10 mouse cellular contexts compared by ENCODE assay signal in the genomic region with DNA sequence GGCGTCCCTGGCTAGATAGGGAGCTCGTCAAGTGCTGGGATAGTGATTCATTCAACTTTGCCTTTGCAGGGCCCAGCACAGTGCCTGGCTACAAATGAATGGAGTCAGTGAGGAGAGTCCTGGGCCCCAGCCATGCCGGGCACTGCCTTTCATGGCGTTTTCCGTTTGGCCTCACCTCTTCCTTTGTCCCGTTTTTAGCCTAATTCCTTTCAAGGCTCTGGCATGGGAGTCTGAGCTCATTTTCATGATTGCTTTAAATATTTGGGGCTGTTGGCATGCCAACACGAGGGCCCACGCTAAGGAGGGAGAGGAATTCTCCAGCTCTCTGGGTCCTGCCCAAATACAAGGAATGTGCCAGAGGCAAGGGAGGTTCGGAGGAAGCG. TPM values are rescaled to one million over a fixed set of nuclear protein-coding genes. Genes with fewer than 3 reads are reported as not detected.
A peak's percentile ranks its signal among the peaks of the same experiment; 100 is the strongest.
DNase-seq lines count a peak whose midpoint lies in the region; ATAC-seq and TF ChIP-seq lines count a peak whose summit lies in the region.
"Had no signal": no experiment of that assay in that cellular context is flagged by ENCODE, and none has a peak within 500 bp of the region (broad histone marks: within the 10 kb centered on the region; RNA-seq: fewer than 3 reads in every experiment).

No protein-coding gene starts in this region.

- H3K9ac ChIP-seq in lung, embryonic 16.5 days (ENCODE audit: low read length), result no peak overlapping the region
- no peak overlapping the region for H3K9ac ChIP-seq in stomach, embryonic 15.5 days
- no peak overlapping the region for H3K9ac ChIP-seq in heart, adult 2 months (ENCODE audit: low read depth, low read length)

- intact Hi-C loops in heart, adult 2 months (cut with DNase I), result no loop called here

- ATAC-seq in lung, embryonic 16.5 days (ENCODE audit: low read depth), result 0 out of 2 replicates have a peak, but pooled peaks have one; percentile 32
- no peak for ATAC-seq in stomach, embryonic 15.5 days (ENCODE audit: insufficient read depth, low FRiP score, low read depth)

- no peak overlapping the region for H3K4me3 ChIP-seq in lung, embryonic 16.5 days (ENCODE audit: low read length)
- no peak overlapping the region for H3K4me3 ChIP-seq in stomach, embryonic 15.5 days (replicated peaks)
- no peak overlapping the region for H3K4me3 ChIP-seq in heart, adult 2 months

- no peaks in the 10 kb centered on the region for H3K36me3 ChIP-seq in lung, embryonic 16.5 days (ENCODE audit: control insufficient read depth, insufficient read depth, low read length)
- no peaks in the 10 kb centered on the region for H3K36me3 ChIP-seq in stomach, embryonic 15.5 days
- H3K36me3 ChIP-seq in heart, adult 2 months (ENCODE audit: control insufficient read depth, insufficient read depth, low read length), result no peaks in the 10 kb centered on the region

- no peaks in the 10 kb centered on the region for H3K79me2 ChIP-seq in heart, adult 2 months (replicated peaks; ENCODE audit: control insufficient read depth, insufficient read depth, low read length)

- DNase-seq in ovary, postnatal 14 days (ENCODE audit: low spot score), result peak; percentile 14
- no peak for DNase-seq in ovary, adult 18-20 months (ENCODE audit: low spot score)
- peak; percentile 36 to 52 for DNase-seq in frontal cortex, postnatal 36 days (ENCODE audit: low spot score in 2 of 2)
- DNase-seq in heart, adult 2 months, result no peak
- no peak for DNase-seq in adrenal gland, postnatal 14 days
- no peak for DNase-seq in thymus, postnatal 14 days
- DNase-seq: embryo, embryonic 11 days had no signal

- TF ChIP-seq EP300 in heart, adult 2 months (IDR thresholded peaks at IDR 0.05; ENCODE audit: insufficient read depth, low read depth, low read length), result no peak

- H3K4me1 ChIP-seq in lung, embryonic 16.5 days (replicated peaks; ENCODE audit: control insufficient read depth, insufficient read depth, low read length), result peaks cover 9% of the 10 kb centered on the region; the same call in 1 of the 2 replicates
- peaks cover 15% of the 10 kb centered on the region; the same call in 1 of the 2 replicates for H3K4me1 ChIP-seq in stomach, embryonic 15.5 days
- H3K4me1 ChIP-seq in heart, adult 2 months (ENCODE audit: control insufficient read depth, insufficient read depth, low read length), result no peaks in the 10 kb centered on the region; the same call in 1 of the 2 replicates

- H3K27ac ChIP-seq in lung, embryonic 16.5 days (ENCODE audit: low read length), result no peak overlapping the region
- H3K27ac ChIP-seq in stomach, embryonic 15.5 days, result peak overlapping the region; percentile 65; the same call in 1 of the 2 replicates
- H3K27ac ChIP-seq in heart, adult 2 months, result no peak overlapping the region

- no peak for TF ChIP-seq CTCF in heart, adult 2 months (IDR thresholded peaks at IDR 0.05)

- H3K27me3 ChIP-seq in lung, embryonic 16.5 days (ENCODE audit: control insufficient read depth, insufficient read depth, low read depth, low read length), result no peaks in the 10 kb centered on the region
- no peaks in the 10 kb centered on the region for H3K27me3 ChIP-seq in stomach, embryonic 15.5 days (replicated peaks)
- H3K27me3 ChIP-seq in heart, adult 2 months (ENCODE audit: control insufficient read depth, insufficient read depth, low read length), result no peaks in the 10 kb centered on the region

- WGBS in lung, embryonic 16.5 days, result 58% methylated on average over 10 of the region's 10 CpGs
- 66% methylated on average over 10 of the region's 10 CpGs for WGBS in stomach, embryonic 15.5 days
- WGBS in heart, adult 2 months, result 71% methylated on average over 10 of the region's 10 CpGs

- H3K4me2 ChIP-seq in lung, embryonic 16.5 days (ENCODE audit: low read depth, low read length), result no peak overlapping the region
- H3K4me2 ChIP-seq in stomach, embryonic 15.5 days, result no peak overlapping the region

- TF ChIP-seq POLR2A in heart, adult 2 months (IDR thresholded peaks at IDR 0.05; ENCODE audit: insufficient read depth, low read depth, low read length), result no peak

- H3K9me3 ChIP-seq in lung, embryonic 16.5 days (ENCODE audit: control insufficient read depth, low read length), result no peaks in the 10 kb centered on the region
- no peaks in the 10 kb centered on the region for H3K9me3 ChIP-seq in stomach, embryonic 15.5 days

RNA-seq across cellular contexts. Expression of gene Rpl37a, which starts 28.6 kb away (rescaled TPM):
- 1,850 and 1,937 TPM in 2 replicates for polyA plus RNA-seq in lung, embryonic 16.5 days (2015; fragmentation: Nextera tagmentation; extraction: Ambion mirVana)
- 1,608 and 1,724 TPM in 2 replicates for polyA plus RNA-seq in stomach, embryonic 15.5 days (2015; fragmentation: Nextera tagmentation; extraction: Ambion mirVana)
- total RNA-seq in heart, adult 2 months (2021), result 100 to 1,000 TPM; 570 to 661 TPM
- polyA plus RNA-seq in heart, adult 2 months (2012; rRNA removed), result 359 and 364 TPM in 2 replicates
- total RNA-seq in adrenal gland, postnatal 14 days (2021), result 892 and 1,080 TPM in 2 replicates

RNA-seq across cellular contexts. Expression of gene Ankar, which starts 39.3 kb away (rescaled TPM):
- polyA plus RNA-seq in lung, embryonic 16.5 days (2015; fragmentation: Nextera tagmentation; extraction: Ambion mirVana), result not detected in 2 replicates
- polyA plus RNA-seq in stomach, embryonic 15.5 days (2015; fragmentation: Nextera tagmentation; extraction: Ambion mirVana), result not detected in 2 replicates
- not detected for total RNA-seq in heart, adult 2 months (2021)
- polyA plus RNA-seq in heart, adult 2 months (2012; rRNA removed), result not detected in 2 replicates
- not detected in 2 replicates for total RNA-seq in adrenal gland, postnatal 14 days (2021)
- total RNA-seq: MEL had no signal

Comparison
In these comparisons a context has a peak if more than half of its experiments do, and no peak if none do; other contexts are left out.
1. DNase-seq: peak in ovary, postnatal 14 days (single experiment) and frontal cortex, postnatal 36 days (2 of 2); none in ovary, adult 18-20 months (single experiment), heart, adult 2 months (0 of 2), adrenal gland, postnatal 14 days (single experiment) and thymus, postnatal 14 days (single experiment).